Mouse (Mus musculus): ENCODE results near the gene Dip2b.

GRCm38 (mm10) chr15:100257305-100257704 lies 218.8 kb downstream of the Dip2b start:
- TF ChIP-seq POLR2A (IDR thresholded peaks at IDR 0.05; ENCODE audit: extremely low read depth, insufficient read depth, low read length): no peak
- no peak for TF ChIP-seq CTCF (IDR thresholded peaks at IDR 0.05; ENCODE audit: extremely low read depth, insufficient read depth, low read length)
